Mouse (Mus musculus) heart, postnatal 36 days (tissue): ENCODE measurements around the gene Dgki. TPM values are rescaled to one million over a fixed set of nuclear protein-coding genes. Genes with fewer than 3 reads are reported as not detected.

Source experiments
- DNase-seq, 2 experiments: peaks; one replicate each; pipeline ENCODE4 v3.0.0; 2021 to 2022
- intact Hi-C: fragments of 180-260 bp; cut with DNase I; formaldehyde crosslinking; loops from one replicate; pipeline ENCODE4 v1.15.1; 2025
- total RNA-seq, 2 experiments: library from RNA; stranded (reverse); gene quantifications; 2 replicates each; pipeline ENCODE4 v1.2.3; 2021

Gene Dgki
- total RNA-seq, 2 experiments from 2014 or later: 0.30 to 0.36 TPM

- no peak for DNase-seq
- intact Hi-C loops: no loop called here
These were observed 2.1 kb downstream of the Dgki start for GRCm38 (mm10) chr6:37297744-37298482.

- DNase-seq: no peak
- intact Hi-C loops: no loop called here
These were observed 7.9 kb downstream of the Dgki start for GRCm38 (mm10) chr6:37292068-37292467.

- no peak for DNase-seq
- intact Hi-C loops: no loop called here
These were observed 8.8 kb downstream of the Dgki start for GRCm38 (mm10) chr6:37291171-37291570.

- intact Hi-C loops: no loop called here
- DNase-seq: no peak
These were observed 9.3 kb downstream of the Dgki start for GRCm38 (mm10) chr6:37290691-37291090.

GRCm38 (mm10) chr6:37286134-37286533, 13.8 kb downstream of the Dgki start:
- no peak for DNase-seq
- intact Hi-C loops: no loop called here

- intact Hi-C loops: no loop called here
- DNase-seq: no peak
These were observed 15.1 kb downstream of the Dgki start for GRCm38 (mm10) chr6:37284879-37285278.

GRCm38 (mm10) chr6:37283336-37283735, 16.6 kb downstream of the Dgki start:
- DNase-seq: no peak
- intact Hi-C loops: no loop called here

- DNase-seq: no peak
- intact Hi-C loops: no loop called here
These were observed 17.3 kb downstream of the Dgki start for GRCm38 (mm10) chr6:37282659-37283058.

GRCm38 (mm10) chr6:37276834-37277715, 22.9 kb downstream of the Dgki start:
- intact Hi-C loops: no loop called here

GRCm38 (mm10) chr6:37276181-37276580, 23.8 kb downstream of the Dgki start:
- DNase-seq: no peak
- intact Hi-C loops: no loop called here

More at GRCm38 (mm10) chr6:37276834-37277715, 22.9 kb downstream of the Dgki start:
- peak; percentile 46 for DNase-seq

GRCm38 (mm10) chr6:37270905-37271591, 28.9 kb downstream of the Dgki start:
- intact Hi-C loops: no loop called here
- DNase-seq: no peak

GRCm38 (mm10) chr6:37268589-37268988, 31.4 kb downstream of the Dgki start:
- intact Hi-C loops: no loop called here
- DNase-seq: peak in 1 of 2 experiments; percentile 16

GRCm38 (mm10) chr6:37267952-37268351, 32.0 kb downstream of the Dgki start:
- DNase-seq: no peak

GRCm38 (mm10) chr6:37262486-37262885, 37.5 kb downstream of the Dgki start:
- intact Hi-C loops: no loop called here
- DNase-seq: no peak

More at GRCm38 (mm10) chr6:37267952-37268351, 32.0 kb downstream of the Dgki start:
- intact Hi-C loops: no loop called here

GRCm38 (mm10) chr6:37261236-37261852, 38.6 kb downstream of the Dgki start:
- no peak for DNase-seq
- intact Hi-C loops: no loop called here

- intact Hi-C loops: no loop called here
- no peak for DNase-seq
These were observed 41.3 kb downstream of the Dgki start for GRCm38 (mm10) chr6:37258662-37259061.

GRCm38 (mm10) chr6:37254144-37254543, 45.8 kb downstream of the Dgki start:
- no peak for DNase-seq

GRCm38 (mm10) chr6:37252536-37252935, 47.4 kb downstream of the Dgki start:
- no peak for DNase-seq
- intact Hi-C loops: no loop called here

More at GRCm38 (mm10) chr6:37254144-37254543, 45.8 kb downstream of the Dgki start:
- intact Hi-C loops: no loop called here

GRCm38 (mm10) chr6:37250671-37251070, 49.3 kb downstream of the Dgki start:
- DNase-seq: no peak
- intact Hi-C loops: no loop called here

GRCm38 (mm10) chr6:37245757-37246156, 54.2 kb downstream of the Dgki start:
- no peak for DNase-seq
- intact Hi-C loops: no loop called here

- no peak for DNase-seq
- intact Hi-C loops: no loop called here
These were observed 55.9 kb downstream of the Dgki start for GRCm38 (mm10) chr6:37244074-37244473.
